Mouse (Mus musculus) E14TG2a.4 (cell line): Measurements from ENCODE around the gene Rpgr.

Experiments used
- CTCF ChIP-seq: conservative IDR thresholded peaks from 2 replicates; pipeline ENCODE4 v1.5.1; 2014; ENCODE audit warnings: low read length
- NANOG ChIP-seq: IDR thresholded peaks from 2 replicates; pipeline ENCODE4 v1.6.1; 2014; ENCODE audit warnings: borderline replicate concordance, low read length, mixed read lengths
- POU5F1 ChIP-seq: IDR thresholded peaks from 2 replicates; pipeline ENCODE4 v1.6.1; 2014; ENCODE audit warnings: low read length, borderline replicate concordance

- no peak for TF ChIP-seq CTCF
- no peak for TF ChIP-seq POU5F1
- no peak for TF ChIP-seq NANOG
Measured at GRCm38 (mm10) chrX:10063361-10063760, 153.4 kb downstream of the Rpgr start.
